Mouse (Mus musculus) heart, postnatal 36 days (tissue): ENCODE results near the gene Rac2. TPM values are rescaled to one million over a fixed set of nuclear protein-coding genes. Genes with fewer than 3 reads are reported as not detected.

ENCODE experiments used
- DNase-seq, 2 experiments: peaks; one replicate each; pipeline ENCODE4 v3.0.0; 2021 to 2022
- intact Hi-C: fragments of 180-260 bp; cut with DNase I; formaldehyde crosslinking; loops from one replicate; pipeline ENCODE4 v1.15.1; 2025
- total RNA-seq, 2 experiments: library from RNA; stranded (reverse); gene quantifications; 2 replicates each; pipeline ENCODE4 v1.2.3; 2021

Gene Rac2
- total RNA-seq, result 1 to 10 TPM; 2.7 to 7.4 TPM

- DNase-seq, result peak; percentile 20 to 36
- intact Hi-C loops, result no loop called here
Observed at GRCm38 (mm10) chr15:78572658-78573397, at the start of gene Rac2. TSS of gene Rac2 (minus strand) at chr15:78572783.

DNA sequence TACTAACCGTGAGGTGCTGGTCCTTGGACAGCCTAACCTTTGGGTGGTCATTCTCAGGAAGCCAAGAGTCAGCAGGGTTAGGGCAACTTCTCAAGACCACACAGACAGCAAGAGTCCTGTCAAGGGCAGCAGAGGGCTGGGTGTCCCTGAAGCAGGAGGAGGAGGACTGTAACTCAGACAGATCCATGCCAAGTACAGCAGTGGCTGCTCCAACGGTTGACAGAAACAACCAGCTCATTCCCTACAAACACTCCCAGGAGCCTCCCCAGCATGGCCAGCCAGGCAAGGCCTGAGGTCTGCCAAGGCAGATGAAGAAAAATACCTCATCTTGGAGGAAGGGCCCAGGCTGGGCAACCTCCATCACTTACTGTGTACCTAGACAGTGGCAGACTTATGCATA, 44.4 kb upstream of the Rac2 start:
- no peak for DNase-seq
- intact Hi-C loops, result no loop called here

GRCm38 (mm10) chr15:78614536-78614935, 42.0 kb upstream of the Rac2 start:
- no peak for DNase-seq
- intact Hi-C loops, result no loop called here

DNA sequence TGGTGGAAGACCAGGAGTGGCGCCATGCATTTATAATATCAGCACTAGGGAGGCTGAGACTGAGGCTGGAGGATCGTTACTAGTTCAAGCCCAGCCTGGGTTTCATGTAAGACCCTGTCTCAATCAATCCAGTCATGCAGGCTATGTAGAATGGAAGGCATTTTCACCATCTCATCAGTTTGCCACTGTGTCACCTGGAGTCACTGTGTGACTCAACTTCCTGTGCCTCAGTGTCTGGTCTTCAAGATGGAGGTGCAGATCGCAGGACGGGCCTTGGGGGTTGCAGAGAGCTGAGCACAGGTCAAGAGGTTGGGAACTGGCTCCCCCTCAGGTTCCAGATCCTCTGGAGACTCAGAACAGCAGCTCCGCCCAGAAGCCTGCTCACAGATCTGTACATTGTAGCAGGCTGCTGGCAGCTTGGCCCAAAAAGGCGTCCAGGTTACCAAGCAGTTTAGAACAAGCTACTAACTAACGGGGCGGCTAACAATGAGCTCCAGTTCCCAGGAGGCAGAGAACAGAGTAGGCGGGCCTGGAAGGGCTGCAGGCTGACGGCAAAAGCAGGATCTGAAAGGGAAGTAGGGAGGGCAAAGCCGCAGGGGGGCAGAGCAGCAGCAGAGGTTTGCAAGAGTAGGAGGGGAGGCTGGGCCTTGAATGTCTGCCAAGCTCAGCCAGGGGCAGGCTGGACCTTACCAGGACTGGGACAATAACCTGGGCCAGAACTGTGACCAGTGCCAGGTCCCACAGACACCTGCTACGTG, 38.3 kb upstream of the Rac2 start:
- DNase-seq, result no peak
- intact Hi-C loops, result no loop called here

DNA sequence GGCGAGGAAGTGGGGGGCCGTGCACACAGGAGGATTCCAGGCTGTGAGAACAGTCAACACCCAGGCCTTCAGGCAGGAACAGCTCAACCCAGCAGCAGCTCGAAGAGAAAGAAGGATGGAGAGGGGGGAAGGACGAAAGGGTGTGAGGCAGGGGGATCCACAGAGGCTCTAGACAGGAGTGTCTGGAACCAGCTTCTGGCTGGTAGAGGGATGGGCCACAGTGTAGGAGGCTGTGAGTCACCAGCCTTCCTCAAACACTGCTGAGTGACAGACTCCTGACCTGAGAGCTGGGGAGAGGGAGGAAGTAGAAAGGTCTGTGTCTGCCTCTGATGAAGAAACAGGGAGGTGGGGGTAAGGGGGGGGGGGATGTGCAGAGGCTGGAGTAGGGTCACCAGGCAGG, 34.9 kb upstream of the Rac2 start:
- intact Hi-C loops, result no loop called here
- no peak for DNase-seq

GRCm38 (mm10) chr15:78606059-78606458, 33.5 kb upstream of the Rac2 start:
- intact Hi-C loops, result no loop called here

DNA sequence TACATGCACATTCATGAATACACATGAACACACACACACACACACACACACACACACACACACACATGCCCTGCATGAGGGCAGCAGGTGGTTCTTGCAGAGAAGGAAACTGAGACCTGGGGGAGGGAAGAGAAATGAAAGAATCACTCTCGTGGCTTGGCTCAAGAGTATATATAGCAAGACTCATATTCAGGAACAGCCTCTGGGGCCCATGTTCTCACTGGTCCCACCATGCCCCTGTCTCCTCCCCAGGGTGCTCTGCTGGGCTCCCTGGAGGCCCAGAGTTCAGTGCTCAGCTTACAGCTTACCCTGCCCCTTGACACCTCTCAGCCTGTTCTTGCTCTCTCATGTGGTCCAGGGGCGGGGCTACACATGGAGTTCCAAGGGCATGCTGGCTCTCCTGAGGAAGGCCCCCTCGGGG, 32.8 kb upstream of the Rac2 start:
- DNase-seq, result no peak
- intact Hi-C loops, result no loop called here

More at GRCm38 (mm10) chr15:78606059-78606458, 33.5 kb upstream of the Rac2 start:
- no peak for DNase-seq

DNA sequence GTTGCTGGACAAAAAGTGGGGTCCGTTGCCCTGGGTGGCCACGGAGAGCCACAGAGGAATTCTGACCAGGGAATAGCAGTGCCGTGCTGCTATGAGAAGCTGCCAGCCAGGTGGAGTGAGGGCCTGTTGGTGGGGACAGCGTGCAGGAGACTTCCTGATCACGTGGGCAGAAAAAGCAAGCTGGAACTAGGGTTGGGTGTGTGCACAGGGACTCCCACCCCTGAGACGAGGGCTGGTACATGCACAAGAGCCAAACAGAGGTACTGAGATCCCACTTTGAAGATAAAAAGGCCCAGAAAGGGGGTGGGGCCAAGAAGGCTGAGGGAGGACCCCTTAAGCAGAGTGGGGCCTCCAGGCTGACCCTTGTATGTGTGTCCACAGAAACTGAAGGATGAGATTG, 31.7 kb upstream of the Rac2 start:
- intact Hi-C loops, result no loop called here

GRCm38 (mm10) chr15:78601180-78601579, 28.6 kb upstream of the Rac2 start:
- no peak for DNase-seq
- intact Hi-C loops, result no loop called here

More for the DNA sequence above, 31.7 kb upstream of the Rac2 start:
- no peak for DNase-seq

DNA sequence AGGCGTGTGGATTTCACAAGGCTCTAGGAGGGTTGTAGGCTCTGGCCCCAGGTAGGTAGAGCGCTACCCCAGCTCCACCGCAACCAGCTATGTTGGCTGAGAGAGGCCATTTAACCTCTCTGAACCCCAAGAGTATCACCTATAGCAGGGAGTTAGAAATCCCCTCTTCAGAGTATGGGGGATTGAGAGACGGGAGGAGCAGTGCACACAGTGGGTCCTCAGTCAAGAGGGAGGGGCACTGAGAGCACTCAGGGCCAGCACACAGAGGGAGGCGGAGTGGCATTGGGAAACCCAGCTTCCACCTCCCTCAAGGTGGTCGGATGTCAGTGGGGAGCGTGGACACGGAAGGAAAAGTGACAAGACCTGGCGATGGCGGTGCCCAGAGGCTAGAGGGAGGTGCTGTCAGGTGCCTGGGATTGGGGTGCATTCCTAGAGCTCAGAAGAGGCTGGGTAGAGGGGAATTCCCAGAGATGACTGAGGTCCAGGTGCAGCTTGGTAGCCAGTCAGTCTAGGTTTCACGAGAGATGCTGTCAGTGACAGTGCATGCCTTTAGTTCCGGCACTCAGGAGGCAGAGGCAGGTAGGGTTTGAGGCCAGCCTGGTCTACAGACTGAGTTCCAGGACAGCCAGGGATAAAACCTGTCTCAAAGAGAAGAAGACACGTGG, 27.1 kb upstream of the Rac2 start:
- intact Hi-C loops, result no loop called here
- DNase-seq, result no peak

DNA sequence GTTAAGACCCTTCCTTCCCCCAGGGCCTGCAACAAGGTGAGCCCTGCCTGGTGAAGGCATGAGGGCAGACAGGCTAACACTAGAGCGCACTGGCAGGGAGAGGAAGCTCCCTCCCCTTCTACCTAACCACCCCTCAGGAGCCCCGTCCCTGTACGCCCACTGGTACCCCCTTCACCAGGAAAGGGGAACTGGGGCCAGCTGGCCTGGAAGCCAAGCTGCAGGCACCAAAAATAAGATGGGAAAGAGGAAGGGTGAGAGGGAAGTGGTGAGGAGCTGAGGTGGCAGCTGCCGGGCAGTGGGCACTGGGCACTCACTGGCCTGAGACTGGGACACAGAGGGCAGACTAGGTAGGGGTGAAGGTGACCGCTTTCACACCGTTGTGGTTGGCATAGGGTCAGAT, 26.5 kb upstream of the Rac2 start:
- no peak for DNase-seq
- intact Hi-C loops, result no loop called here

- intact Hi-C loops, result no loop called here
- peak; percentile 56 to 57 for DNase-seq
Observed at GRCm38 (mm10) chr15:78597729-78598128, 25.1 kb upstream of the Rac2 start.

- intact Hi-C loops, result no loop called here
- DNase-seq, result peak; percentile 46 to 58
Observed at GRCm38 (mm10) chr15:78596914-78597313, 24.3 kb upstream of the Rac2 start, which contains the start of gene Cyth4. TSS of gene Cyth4 (plus strand) at chr15:78597047.

- intact Hi-C loops, result no loop called here
- DNase-seq, result no peak
Observed at GRCm38 (mm10) chr15:78596504-78596903, 23.9 kb upstream of the Rac2 start.

- intact Hi-C loops, result no loop called here
- DNase-seq, result no peak
Observed at GRCm38 (mm10) chr15:78595468-78595867, 22.9 kb upstream of the Rac2 start.

- intact Hi-C loops, result no loop called here
- no peak for DNase-seq
Observed at GRCm38 (mm10) chr15:78594831-78595230, 22.2 kb upstream of the Rac2 start.

- intact Hi-C loops, result no loop called here
- no peak for DNase-seq
Observed at GRCm38 (mm10) chr15:78593896-78594425, 21.4 kb upstream of the Rac2 start.

GRCm38 (mm10) chr15:78592452-78592968, 19.9 kb upstream of the Rac2 start:
- intact Hi-C loops, result no loop called here

DNA sequence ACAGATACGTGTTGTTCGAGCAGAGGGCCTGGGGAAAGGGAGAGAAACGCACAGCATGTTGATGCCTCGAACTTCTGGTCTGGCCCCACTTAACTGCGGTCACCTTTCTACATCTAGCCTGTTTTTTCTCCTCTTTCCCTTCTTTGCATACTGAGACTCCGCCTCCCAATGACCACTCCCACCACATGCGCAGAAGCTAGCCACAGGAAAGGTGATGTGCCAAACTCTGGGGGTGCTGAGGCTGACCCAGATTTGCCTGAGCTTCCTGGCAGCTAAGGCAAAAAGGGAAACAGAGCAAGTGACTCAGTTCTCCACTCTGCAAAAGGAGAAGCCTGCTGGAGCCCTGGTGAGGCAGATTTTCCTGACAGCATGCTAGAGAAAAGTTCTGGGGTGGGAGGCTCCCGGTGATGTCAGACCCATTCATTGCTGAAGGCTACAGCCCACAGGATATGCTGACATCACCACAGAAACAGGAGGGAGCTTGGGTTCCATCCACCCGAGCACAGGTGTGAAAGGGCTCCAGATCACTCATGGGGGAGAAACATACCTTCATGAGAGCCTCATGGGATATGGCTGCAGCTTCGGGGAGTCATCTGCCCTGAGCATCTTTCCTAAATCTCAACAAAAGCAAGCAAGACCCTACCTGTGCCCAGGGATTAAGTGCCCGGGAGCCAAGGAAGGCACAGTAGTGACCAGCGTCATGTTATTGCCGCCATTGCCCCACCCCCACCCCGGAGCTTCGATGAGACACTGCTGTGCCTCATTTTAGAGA, 19.3 kb upstream of the Rac2 start:
- intact Hi-C loops, result no loop called here
- no peak for DNase-seq

More at GRCm38 (mm10) chr15:78592452-78592968, 19.9 kb upstream of the Rac2 start:
- DNase-seq, result no peak

DNA sequence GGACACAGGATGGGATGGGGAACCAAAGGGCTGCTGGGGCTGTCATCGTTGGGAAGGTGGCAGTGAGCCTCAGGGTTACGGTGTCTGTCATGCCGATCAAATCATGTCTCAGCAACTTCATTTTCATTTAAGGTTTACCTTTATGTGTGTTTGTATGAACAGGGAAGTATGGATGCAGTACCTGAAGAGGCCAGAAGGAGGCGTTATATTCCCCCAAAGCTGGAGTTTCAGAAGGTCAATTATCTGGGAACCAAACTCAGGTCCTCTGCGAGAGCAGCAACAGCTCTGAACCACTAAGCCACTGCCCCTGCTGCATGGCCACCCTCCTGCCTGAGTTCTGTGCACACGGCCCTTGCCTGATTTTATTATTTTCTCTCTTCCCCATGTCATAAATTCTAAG, 18.2 kb upstream of the Rac2 start:
- DNase-seq, result no peak
- intact Hi-C loops, result no loop called here
